Mouse (Mus musculus) natural killer cell, adult 2 months (primary cell): Measurements from ENCODE around the gene Pou2f2.

Source experiments
- DNase-seq, 2 experiments: peaks; one replicate each; pipeline ENCODE4 v3.0.0; 2022; ENCODE audit warnings: low spot score in 2 of 2

The Pou2f2 gene

GRCm38 (mm10) chr7:25196107-25196506 lies 16.6 kb upstream of the Pou2f2 start:
- no peak for DNase-seq

GRCm38 (mm10) chr7:25195148-25195547 lies 15.6 kb upstream of the Pou2f2 start:
- DNase-seq: no peak

- no peak for DNase-seq
Measured at GRCm38 (mm10) chr7:25192110-25192509, 12.6 kb upstream of the Pou2f2 start.

GRCm38 (mm10) chr7:25190806-25191205 lies 11.3 kb upstream of the Pou2f2 start:
- DNase-seq: no peak

- peak; percentile 78 to 82 for DNase-seq
Measured at GRCm38 (mm10) chr7:25187662-25188650, 8.4 kb upstream of the Pou2f2 start.

- no peak for DNase-seq
Measured at GRCm38 (mm10) chr7:25184091-25184490, 4.6 kb upstream of the Pou2f2 start.

GRCm38 (mm10) chr7:25181814-25182213 lies 2.3 kb upstream of the Pou2f2 start:
- peak in 1 of 2 experiments; percentile 29 for DNase-seq

GRCm38 (mm10) chr7:25181331-25181790 lies 1.8 kb upstream of the Pou2f2 start:
- peak; percentile 35 to 58 for DNase-seq

- DNase-seq: no peak
Measured at GRCm38 (mm10) chr7:25180512-25180911, 986 bp upstream of the Pou2f2 start.

GRCm38 (mm10) chr7:25178787-25179605 lies 530 bp downstream of the Pou2f2 start:
- DNase-seq: no peak

- no peak for DNase-seq
Measured at GRCm38 (mm10) chr7:25178317-25178716, 1.2 kb downstream of the Pou2f2 start.

- no peak for DNase-seq
Measured at GRCm38 (mm10) chr7:25174343-25174742, 5.2 kb downstream of the Pou2f2 start.

GRCm38 (mm10) chr7:25172669-25173068 lies 6.9 kb downstream of the Pou2f2 start:
- no peak for DNase-seq

GRCm38 (mm10) chr7:25170583-25170982 lies 8.9 kb downstream of the Pou2f2 start:
- DNase-seq: no peak

GRCm38 (mm10) chr7:25166106-25166505 lies 13.4 kb downstream of the Pou2f2 start:
- DNase-seq: no peak

GRCm38 (mm10) chr7:25156158-25156648 lies 23.3 kb downstream of the Pou2f2 start:
- DNase-seq: no peak

- DNase-seq: peak; percentile 52 to 58
Measured at GRCm38 (mm10) chr7:25155469-25156157, 23.9 kb downstream of the Pou2f2 start.

GRCm38 (mm10) chr7:25154648-25155047 lies 24.9 kb downstream of the Pou2f2 start:
- DNase-seq: peak in 1 of 2 experiments; percentile 21

- DNase-seq: no peak
Measured at GRCm38 (mm10) chr7:25153841-25154240, 25.7 kb downstream of the Pou2f2 start.

GRCm38 (mm10) chr7:25151916-25152556 lies 27.5 kb downstream of the Pou2f2 start:
- no peak for DNase-seq

- DNase-seq: no peak
Measured at GRCm38 (mm10) chr7:25151009-25151408, 28.5 kb downstream of the Pou2f2 start.
